Mouse (Mus musculus) gastrocnemius, adult 18-20 months (tissue): ENCODE results near the gene Cyp1a1. TPM values are rescaled to one million over a fixed set of nuclear protein-coding genes. Genes with fewer than 3 reads are reported as not detected.

Source experiments
- DNase-seq: peaks from one replicate; pipeline ENCODE4 v3.0.0; 2021; ENCODE audit warnings: low spot score
- long read RNA-seq, 2 experiments: library from polyadenylated mRNA; stranded (forward); transcript quantifications; one replicate each; pipeline ENCODE4 v2.0.0; 2021
- total RNA-seq, 2 experiments: library from RNA; stranded (reverse); gene quantifications; 2 replicates each; pipeline ENCODE4 v1.2.3; 2021

Cyp1a1 gene
- under 1 TPM; 0.24 to 0.37 TPM for total RNA-seq
- long read RNA-seq, experiment 1, partial matches to known transcripts, result 0 of 3 reads
- long read RNA-seq, experiment 1, other reads (novel, unspliced or antisense), result 0 of 3 reads
- long read RNA-seq, experiment 2, partial matches to known transcripts, result 1 of 3 reads
- long read RNA-seq, experiment 2, other reads (novel, unspliced or antisense), result 2 of 3 reads

DNA sequence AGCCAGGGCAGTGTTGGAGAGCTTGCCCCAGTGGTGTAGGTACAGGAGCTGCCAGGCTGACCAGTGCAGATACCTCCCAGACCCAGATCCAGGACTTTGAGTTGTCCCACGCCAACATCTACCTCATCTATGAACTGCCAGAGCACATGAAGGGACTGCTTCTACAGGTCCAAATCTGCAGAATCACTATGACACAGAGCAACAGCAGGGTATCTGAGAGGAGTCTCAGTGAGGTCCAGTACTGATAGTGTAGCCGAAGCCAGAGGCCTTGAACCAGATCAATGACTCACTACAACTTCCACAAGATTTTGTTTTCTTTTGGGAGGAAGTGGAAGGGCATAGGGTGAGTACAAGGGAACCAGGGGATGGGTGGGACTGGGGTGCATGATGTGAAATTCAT is at the start of gene Cyp1a1:
Gene Cyp1a1, plus strand, starts transcription at position 178 of the 400 bp plus-strand sequence.
- no peak for DNase-seq

DNA sequence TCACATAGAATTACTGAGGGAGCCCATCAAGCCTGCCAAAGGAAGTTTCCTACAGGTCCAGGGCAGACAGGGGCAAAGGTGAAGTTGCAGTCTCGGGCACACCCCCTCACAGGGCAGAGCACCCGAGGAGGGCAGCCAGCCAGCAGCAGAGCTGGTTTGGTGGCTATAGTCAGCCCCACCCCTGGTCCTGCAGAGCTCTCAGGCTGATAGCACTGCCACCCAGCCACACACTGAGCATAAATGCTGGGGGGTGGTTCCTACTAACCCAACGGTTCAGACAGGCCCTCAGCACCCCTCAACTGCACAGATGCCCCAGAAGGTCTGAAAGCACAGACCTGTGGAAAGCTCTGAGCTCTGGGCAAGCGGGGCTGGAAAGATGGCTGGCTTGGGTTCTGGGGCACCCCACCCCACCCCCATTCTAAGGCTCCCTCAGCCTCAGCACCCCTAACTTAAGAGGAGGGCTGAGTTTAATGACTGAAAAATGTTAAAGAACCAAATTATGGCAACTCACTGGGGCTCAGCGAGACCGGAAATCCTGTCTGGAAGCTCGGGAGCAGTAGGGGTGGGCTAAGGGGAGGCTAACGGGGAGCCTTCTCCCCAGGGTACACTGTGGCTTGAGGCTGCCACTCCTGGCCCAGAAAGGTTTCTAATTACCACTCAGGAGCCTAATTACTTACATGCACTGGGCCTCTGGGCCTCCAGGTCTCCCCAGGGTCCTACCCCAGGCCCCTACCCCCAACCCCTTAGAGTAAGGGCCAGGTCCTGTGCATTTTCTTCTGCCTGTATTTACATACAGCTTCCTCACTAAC is 48.9 kb upstream of the Cyp1a1 start:
- DNase-seq, result no peak

DNA sequence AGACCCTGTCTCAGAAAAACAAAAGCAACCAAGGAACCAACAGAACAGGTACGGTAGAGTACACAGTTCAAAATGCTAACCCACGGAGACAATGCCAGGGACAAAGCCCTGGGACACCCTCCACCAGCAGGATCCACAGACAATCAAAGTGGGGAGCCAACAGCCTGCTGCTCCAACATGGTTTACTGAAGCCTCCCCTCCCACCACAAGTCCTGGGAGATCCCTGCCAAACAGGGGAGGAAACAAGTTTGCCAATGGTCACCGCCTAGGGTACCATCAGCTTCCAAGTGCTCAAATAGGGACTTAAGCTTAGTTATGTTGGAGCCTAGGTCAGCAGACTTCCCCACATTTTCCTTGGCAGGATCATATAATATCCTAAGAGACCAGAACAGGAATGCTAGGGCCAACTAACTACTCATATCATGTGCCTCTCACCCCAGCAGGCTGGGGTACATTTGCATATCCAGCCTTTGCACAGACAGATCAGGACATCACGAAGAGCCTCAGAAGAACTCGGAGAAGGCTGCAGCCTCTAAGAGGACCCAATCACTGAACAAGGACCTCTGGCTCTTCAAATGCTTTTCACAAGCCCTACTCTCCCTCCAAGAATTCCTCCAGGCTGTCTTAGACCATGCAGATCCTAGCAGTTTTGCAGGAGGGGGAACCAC is 47.9 kb upstream of the Cyp1a1 start:
- DNase-seq, result no peak

DNA sequence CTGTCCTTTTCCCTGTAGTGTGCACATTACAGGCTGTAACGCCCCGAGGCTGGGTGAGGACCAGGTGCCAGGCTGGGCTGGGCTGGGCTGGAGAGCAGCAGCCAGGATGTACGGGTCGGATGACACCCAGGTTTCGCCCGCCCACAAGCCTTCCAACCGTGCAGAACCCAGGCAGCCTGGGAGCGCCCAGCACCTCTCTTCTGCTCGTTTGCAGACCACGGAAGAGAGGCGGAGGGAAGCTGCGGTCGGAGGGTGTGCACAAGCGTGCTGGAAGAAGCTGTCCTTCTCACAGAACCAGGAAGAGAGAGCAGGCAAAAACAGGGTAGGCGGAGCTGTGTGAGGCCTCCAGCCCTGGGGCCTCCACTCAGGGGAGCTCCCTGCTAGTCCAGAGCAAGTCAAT is 47.3 kb upstream of the Cyp1a1 start:
- DNase-seq, result peak; percentile 51

DNA sequence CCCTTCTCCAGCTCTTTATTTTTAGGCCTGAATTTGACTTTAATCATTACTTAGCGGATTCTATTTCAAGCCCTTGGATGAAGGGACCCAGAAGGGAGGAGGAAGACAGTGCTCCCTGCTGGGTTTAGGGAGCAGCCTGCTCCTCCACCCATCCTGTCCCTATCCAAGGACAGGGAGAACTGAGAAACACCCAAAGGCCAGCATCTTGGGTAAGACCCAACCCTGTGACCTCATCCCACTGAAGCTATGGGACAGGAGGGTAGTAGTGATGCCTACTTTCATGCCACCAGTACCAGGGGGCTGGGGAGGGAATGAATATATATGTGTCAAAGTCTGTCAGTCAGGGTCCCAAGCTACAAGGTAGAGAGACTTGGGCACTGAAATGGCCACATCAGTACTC is 46.7 kb upstream of the Cyp1a1 start:
- peak; percentile 39 for DNase-seq

DNA sequence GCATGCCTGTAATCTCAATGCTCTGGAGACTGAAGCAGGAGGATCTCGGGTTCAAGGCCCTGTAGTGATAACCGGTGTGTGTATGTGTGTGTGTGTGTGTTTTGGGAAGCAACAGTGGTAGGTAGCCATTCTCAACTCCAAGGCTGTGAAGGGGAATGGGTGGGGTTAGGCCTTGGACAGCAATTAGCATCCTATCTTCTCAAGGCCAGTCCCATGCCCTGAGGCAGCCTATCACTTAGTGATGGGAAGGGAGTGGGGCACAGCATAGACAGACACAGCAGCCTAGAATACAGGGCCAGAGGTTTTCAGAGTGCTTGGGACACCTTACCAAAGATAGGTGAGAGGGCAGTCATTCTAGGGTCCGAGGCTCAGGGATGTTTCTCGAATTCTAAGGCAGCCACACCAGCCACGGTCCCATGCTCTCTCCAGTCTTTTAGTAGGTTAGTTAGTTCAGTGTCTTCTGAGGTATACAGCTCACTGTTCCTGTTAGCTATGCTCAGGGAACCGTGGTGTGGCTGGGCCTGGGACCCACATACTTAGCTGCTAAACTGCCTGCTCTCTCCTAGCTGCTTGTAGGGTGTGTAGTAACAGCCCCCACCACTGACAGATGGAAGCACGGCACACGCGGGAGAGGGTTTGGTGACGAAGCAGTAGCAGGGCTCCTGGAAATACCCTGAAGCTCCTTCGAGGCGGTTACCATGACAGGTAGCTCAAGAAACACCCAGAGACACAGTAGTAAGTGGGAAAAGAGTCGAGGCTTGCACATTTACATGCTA is 45.8 kb upstream of the Cyp1a1 start:
- no peak for DNase-seq

DNA sequence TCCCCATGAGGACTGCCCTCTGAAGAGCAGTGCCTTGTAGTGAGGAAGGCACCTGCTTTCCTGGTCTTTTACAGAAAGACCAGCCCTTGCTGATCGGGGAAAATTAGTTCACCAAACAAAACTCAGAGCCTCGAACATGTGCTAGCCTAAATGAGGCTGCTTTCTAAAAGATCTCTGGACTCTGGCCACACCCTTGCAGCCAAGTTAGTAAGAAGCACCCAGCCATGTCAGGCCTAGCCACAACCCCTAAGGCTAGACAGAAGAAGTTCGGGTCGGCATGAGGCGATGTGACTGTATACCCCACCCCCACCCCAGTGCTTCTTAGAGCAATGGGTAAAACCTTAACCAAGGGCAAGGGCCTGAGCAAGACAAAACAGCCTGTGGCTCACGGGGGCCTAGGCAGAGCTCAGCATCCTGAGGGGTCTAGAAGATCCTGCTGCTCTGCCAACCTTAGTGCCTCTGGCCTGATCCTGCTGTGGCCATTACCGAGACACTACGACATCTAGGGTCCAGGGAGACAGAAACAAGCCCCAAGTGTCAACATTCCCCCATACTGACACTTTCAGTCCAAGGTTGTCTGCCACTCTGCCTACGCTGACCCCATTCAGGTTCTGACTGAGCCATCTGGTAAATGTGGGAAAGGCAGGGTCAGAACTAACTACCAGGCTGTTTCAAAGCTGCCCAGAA is 44.4 kb upstream of the Cyp1a1 start:
- DNase-seq, result no peak

DNA sequence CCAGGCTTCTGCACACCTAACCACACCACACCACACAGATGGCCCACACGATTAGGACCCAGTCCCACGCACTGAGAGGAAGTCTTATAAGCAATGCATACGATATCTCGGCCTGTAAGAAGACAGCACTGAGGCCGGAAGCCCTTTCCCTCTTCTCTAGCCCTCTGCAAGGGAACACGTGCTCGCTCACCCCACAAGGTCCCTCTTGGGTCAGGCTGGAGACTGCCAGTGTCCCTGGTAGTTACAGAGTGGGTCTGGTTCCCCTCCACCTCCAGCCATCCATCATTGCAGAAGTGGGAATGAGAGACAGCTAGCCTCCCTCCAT is 43.9 kb upstream of the Cyp1a1 start:
- DNase-seq, result no peak

DNA sequence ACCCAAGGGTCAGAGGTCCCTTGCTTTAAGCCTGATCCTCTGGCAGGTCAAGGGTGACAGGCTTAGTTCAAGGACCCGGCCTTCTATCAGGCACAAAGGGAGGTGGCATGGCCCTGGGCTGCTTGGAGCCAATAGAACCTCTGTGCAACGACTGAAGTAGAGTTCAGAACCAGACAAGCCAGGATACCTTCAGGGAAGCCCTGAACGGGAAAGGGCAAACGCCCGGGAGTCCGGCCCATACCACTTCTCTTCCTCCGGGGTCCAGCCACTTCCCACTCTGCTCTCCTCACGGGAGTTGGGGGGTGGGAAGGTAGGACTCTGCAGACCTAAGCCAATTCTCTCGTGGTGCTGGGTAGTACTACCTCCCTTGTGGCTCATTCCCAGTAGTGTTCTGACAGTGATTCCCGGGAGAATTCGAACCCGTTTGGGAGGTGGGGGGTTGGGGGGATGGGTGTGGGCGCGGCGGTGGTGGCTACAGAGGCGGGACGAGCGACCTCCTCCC is 43.2 kb upstream of the Cyp1a1 start:
- no peak for DNase-seq

DNA sequence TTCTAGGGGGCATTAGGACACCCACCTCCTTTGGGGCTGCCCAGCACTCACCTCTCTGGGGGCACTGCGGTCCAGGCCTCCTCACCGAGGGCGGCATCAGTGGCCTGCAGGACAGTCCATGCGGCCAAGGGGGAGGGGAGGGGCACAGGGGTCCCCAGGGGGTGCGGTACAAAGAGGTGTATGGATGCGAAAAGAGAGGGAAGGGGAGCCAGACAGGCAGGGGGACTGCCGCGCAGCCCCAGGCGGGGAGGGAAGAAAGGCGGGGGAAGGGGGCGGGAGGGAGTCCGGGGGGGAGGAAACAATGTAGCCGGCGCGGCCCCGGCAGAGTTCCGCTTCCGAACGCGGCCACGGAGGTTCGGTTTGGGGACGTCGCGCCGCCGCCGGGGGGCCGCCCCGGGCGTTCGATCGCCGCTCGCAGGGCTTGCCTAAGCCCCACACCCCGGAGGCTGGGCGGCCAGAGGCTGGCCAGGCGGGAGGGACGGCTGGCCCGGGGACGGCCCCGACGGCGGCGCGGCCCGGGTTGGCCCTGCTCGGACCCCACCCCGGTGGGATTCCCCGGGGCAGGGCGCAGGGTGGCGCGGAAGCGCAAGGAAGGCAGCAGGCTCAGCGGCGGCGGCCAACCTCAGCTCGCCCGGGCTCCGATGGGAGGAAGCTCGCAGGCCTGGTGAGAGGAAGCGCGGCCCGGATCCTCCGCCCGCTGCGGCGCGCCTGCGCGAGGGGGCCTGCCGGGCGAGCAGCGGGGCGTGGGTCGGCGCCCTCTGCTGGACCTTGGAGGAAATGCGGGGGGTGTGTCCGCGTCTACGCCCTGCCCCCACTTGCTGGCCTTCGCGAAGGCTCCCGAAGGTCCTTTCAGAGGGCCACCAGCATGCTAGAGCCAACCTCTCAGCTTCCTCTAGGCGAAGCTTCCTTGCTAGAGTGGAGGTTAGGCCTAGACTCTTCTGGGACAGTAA is 42.5 kb upstream of the Cyp1a1 start:
- DNase-seq, result peak; percentile 92

DNA sequence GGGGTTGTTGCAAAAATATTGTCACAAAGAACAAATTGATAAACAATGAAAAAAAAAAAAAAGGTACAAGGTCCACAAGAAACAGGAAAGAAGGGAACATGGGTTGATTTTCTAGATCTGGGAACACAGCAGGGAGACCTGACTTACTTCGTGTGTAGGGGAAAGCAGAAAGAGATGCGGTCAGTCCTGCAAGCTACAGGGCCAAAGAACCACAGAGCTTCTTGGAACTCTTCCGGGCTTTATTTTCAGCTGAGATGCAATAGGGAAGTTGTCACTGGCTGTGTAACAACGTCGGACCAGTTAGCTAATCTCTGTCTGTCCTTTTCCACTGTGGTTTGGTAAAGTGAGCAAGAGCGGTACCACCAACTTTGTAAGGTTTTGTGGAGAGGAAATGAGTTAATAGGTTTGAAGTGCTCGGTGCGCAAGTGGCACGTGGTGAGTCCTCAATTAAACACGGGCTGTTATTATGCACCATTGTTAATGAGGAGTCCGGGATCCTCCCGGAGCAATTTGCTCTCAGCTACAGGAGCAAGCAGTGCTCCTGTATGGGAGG is 41.1 kb upstream of the Cyp1a1 start:
- no peak for DNase-seq

DNA sequence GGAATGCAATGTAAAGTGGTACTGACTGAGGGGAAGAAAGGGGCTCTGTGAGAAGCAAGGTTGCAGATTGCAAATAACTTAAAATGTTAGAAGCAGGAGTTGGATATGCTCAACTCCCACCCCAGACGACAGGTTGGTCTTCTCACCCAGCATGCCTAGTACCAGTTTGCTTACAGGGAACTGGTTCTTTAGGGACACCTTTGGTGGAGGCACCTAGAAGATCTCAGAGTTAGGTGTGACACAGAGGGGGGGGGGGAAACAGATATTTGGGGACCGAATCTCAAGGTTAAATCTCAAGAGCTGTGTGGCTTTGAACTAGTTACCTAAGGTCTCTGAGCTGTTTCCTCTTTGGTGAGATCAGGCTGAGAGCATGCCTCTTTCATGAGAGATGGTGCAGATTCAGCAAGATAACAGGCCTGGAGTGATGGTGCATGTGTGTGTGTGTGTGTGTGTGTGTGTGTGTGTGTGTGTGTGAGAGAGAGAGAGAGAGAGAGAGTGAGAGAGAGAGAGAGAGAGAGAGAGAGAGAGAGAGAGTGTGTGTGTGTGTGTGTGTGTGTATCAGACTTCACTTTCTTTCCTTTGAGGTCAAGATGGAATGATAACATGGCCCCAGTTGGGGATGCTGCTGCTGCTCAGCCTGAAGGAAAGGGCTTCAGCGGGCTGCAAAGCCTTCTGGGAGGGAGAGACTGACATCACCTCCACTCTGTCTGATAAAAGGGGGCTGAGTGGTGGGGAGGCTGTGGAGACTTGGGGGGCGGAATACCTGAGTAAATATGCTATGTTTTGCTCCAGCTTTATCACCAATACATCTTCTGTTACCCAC is 40.2 kb upstream of the Cyp1a1 start:
- no peak for DNase-seq

DNA sequence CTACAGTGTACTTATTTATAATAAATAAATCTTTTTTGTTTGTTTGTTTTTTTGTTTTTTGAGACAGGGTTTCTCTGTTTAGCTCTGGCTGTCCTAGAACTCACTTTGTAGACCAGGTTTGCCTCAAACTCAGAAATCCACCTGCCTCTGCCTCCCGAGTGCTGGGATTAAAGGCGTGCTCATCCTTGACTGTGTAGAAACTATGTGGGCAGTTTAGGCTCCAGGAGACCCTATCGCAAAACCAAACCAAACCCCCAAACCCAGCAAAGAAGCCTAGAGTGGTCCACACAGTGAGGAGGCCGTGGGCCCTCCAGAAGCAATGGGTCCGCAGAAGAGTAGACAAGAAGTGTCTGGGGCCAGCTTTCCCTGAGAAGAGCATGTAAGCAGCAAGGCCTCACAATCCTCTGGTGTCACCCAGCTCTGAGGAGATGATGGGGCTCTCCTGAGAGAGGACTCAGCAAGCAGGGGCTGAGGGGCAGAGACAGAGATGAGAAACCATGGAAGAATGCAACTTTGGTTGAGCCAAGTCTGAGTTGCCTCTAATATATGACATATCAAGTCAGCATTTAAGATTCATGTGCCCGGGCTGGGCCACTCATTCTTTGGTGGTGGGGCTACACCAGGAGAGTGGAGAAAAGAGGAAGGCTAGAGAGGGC is 37.5 kb upstream of the Cyp1a1 start:
- DNase-seq, result no peak

DNA sequence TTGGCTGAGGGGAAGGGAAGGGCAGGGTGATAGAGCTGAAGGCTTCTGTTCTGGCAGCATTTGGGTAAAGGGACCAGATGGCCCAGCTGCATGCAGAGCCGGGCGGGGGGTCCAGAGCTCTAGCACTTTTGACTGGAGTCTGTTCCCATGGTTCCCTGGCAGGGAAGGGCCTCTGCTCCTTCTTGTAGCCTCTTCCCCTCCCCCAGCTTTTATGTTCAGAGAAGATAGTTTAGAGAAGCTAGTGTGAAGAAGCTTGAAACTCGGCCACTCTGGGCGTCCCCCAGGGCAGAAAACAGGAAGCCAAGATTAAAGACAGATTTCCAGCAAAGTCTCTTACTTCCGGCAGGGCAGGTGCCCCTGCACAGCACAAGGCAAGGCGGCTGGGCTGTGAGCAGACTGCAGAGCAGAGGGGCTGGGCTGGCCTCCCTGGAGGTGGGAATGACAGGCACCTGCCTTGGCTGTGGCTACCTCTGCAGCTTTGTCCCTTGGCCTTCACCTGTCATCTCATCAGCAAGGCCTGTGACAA is 36.9 kb upstream of the Cyp1a1 start:
- no peak for DNase-seq

DNA sequence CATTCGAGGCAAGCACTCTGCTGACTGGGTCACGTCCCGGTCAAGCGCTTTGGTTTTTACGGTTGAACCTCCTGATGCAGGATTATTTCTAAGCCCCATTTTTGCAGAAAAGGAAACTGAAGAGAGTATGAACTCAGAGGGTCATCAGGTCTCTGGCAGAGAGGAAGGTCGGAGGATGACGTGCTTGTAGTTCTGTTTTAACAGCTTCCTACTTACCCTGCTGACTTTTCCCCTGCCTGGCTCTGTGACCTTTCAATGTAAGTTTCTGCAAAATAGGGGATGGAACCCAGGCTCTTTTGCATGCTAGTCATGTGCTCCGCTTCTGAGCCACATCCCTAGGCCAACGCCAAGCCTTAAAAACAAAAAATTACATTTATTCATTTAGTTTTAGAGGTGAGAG is 35.4 kb upstream of the Cyp1a1 start:
- DNase-seq, result no peak

DNA sequence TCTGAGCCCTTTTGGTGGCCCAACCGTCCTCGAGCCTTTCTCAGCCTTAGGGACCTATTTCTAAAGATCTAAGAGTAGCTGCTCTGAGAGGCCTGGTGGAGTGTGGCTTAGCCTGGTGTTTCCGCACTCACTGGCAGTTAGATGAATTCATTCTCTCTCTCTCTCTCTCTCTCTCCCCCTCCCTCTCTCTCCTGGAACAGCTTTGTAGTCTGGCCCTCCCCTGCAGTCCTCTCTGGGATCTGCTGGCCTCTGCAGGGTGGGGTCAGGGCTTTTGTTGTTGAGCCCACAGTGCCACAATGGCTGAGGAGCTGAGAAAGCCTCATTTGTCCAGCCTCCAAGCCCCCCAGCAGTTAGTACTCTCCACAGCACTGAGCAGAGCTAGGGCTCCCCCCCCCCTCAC is 34.9 kb upstream of the Cyp1a1 start:
- no peak for DNase-seq

DNA sequence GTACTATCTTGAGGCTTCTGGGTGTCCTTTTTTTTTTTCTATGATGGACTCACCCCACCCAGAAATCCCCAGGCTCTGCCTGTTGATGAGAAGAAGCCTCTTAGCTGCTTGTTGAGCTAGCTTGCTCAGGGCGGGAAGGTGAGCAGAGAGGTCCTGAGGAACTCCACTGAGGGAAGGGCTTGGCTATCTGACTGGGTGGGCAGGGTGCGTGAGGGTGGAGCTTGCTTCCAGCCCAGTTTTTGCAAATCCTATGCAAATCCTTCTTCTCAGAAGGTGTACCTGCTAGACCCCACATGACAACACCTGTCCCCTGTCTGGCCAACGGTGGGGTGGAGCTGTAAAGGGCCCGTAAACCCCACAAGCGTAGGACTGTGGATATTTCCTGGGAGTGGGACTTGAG is 34.4 kb upstream of the Cyp1a1 start, which contains the start of gene Csk:
Gene Csk, minus strand, starts transcription at position 349 of the 400 bp plus-strand sequence.
- DNase-seq, result no peak

DNA sequence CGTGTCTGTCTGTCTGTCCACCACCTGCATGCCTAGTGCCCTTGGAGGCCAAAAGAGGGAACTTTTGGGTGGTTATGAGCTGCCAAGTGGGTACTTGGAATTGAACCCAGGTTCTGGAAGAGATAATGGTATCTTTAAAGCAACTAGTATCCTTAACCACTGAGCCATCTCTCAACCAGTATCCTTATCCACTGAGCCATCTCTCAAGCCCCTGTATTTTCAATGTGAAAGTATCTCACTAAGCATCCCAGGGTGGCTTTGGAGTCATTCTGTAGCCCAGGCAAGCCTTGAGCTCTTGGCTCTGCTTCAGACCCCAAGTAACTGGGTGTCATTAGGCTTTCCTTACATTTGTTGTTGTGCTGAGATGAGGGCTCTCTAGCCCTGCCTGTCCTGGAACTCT is 32.8 kb upstream of the Cyp1a1 start:
- no peak for DNase-seq
